Mouse (Mus musculus): Measurements from ENCODE around the gene Pygo2. TPM values are rescaled to one million over a fixed set of nuclear protein-coding genes. Genes with fewer than 3 reads are reported as not detected.

The Pygo2 gene
- polyA plus RNA-seq, 1 experiment from 2014 or later, result 30.3 TPM

GRCm38 (mm10) chr3:89479055-89479454, 49.0 kb downstream of the Pygo2 start:
- Histone ChIP-seq H3K9me3 (replicated peaks; ENCODE audit: low read length) (no peaks in the 10 kb centered on the region), H3K36me3 (ENCODE audit: insufficient read depth, low read length) (no peaks in the 10 kb centered on the region), H3K27ac (no peak overlapping the region), H3K4me2 (ENCODE audit: low read length) (no peak overlapping the region), H3K4me1 (replicated peaks; ENCODE audit: insufficient read depth, low read length) (no peaks in the 10 kb centered on the region), H3K4me3 (replicated peaks; ENCODE audit: low read depth, low read length) (no peak overlapping the region), H3K27me3 (ENCODE audit: insufficient read depth, low read length) (no peaks in the 10 kb centered on the region), H3K9ac (ENCODE audit: low read depth, low read length) (no peak overlapping the region)
- 69% methylated on average over 6 of the region's 6 CpGs for WGBS
- ATAC-seq (replicated peaks; ENCODE audit: low FRiP score, low read depth), result no peak
- DNase-seq (ENCODE audit: low spot score), result no peak
- no peak for TF ChIP-seq CTCF (IDR thresholded peaks at IDR 0.05; ENCODE audit: low read depth)

- peak; percentile 78 for TF ChIP-seq CTCF (IDR thresholded peaks at IDR 0.05; ENCODE audit: low read depth)
- no peak overlapping the region for H3K4me3 ChIP-seq (replicated peaks; ENCODE audit: low read depth, low read length)
- no peaks in the 10 kb centered on the region for H3K36me3 ChIP-seq (ENCODE audit: insufficient read depth, low read length)
- no peak overlapping the region for H3K4me2 ChIP-seq (ENCODE audit: low read length)
- no peaks in the 10 kb centered on the region for H3K9me3 ChIP-seq (replicated peaks; ENCODE audit: low read length)
- H3K27me3 ChIP-seq (ENCODE audit: insufficient read depth, low read length), result no peaks in the 10 kb centered on the region
- no peak overlapping the region for H3K27ac ChIP-seq
- H3K9ac ChIP-seq (ENCODE audit: low read depth, low read length), result no peak overlapping the region
- no peaks in the 10 kb centered on the region for H3K4me1 ChIP-seq (replicated peaks; ENCODE audit: insufficient read depth, low read length)
- no peak for ATAC-seq (replicated peaks; ENCODE audit: low FRiP score, low read depth)
- 42% methylated on average over 2 of the region's 2 CpGs for WGBS
- DNase-seq (ENCODE audit: low spot score), result no peak
These were observed 51.5 kb downstream of the Pygo2 start for GRCm38 (mm10) chr3:89481488-89481887.

- no peaks in the 10 kb centered on the region for H3K4me1 ChIP-seq (replicated peaks; ENCODE audit: insufficient read depth, low read length)
- H3K9me3 ChIP-seq (replicated peaks; ENCODE audit: low read length), result no peaks in the 10 kb centered on the region
- no peak overlapping the region for H3K9ac ChIP-seq (ENCODE audit: low read depth, low read length)
- 78% methylated on average over 5 of the region's 5 CpGs for WGBS
- H3K27me3 ChIP-seq (ENCODE audit: insufficient read depth, low read length), result no peaks in the 10 kb centered on the region; the same call in 1 of the 2 replicates
- ATAC-seq (replicated peaks; ENCODE audit: low FRiP score, low read depth), result no peak
- DNase-seq (ENCODE audit: low spot score), result no peak
- no peak overlapping the region for H3K4me2 ChIP-seq (ENCODE audit: low read length)
- no peak overlapping the region for H3K4me3 ChIP-seq (replicated peaks; ENCODE audit: low read depth, low read length)
- no peak overlapping the region for H3K27ac ChIP-seq
- no peaks in the 10 kb centered on the region for H3K36me3 ChIP-seq (ENCODE audit: insufficient read depth, low read length)
- TF ChIP-seq CTCF (IDR thresholded peaks at IDR 0.05; ENCODE audit: low read depth), result no peak
These were observed 52.2 kb downstream of the Pygo2 start for GRCm38 (mm10) chr3:89482249-89482648.

Other genes starting within 250 kb of the Pygo2 start
- gene Fam189b, start 247.1 kb upstream of the Pygo2 start, polyA plus RNA-seq (2015; fragmentation: Nextera tagmentation; extraction: Ambion mirVana), result 23.5 and 24.1 TPM in 2 replicates
- 53.6 and 56.0 TPM in 2 replicates for gene Gba, start 227.3 kb upstream of the Pygo2 start, polyA plus RNA-seq (2015; fragmentation: Nextera tagmentation; extraction: Ambion mirVana)
- 10.4 and 12.1 TPM in 2 replicates for gene Thbs3, start 215.0 kb upstream of the Pygo2 start, polyA plus RNA-seq (2015; fragmentation: Nextera tagmentation; extraction: Ambion mirVana)
- gene Mtx1, start 203.1 kb upstream of the Pygo2 start, polyA plus RNA-seq (2015; fragmentation: Nextera tagmentation; extraction: Ambion mirVana), result 200 and 218 TPM in 2 replicates
- 42.8 and 49.5 TPM in 2 replicates for gene Muc1, start 201.2 kb upstream of the Pygo2 start, polyA plus RNA-seq (2015; fragmentation: Nextera tagmentation; extraction: Ambion mirVana)
- gene Krtcap2, start 184.2 kb upstream of the Pygo2 start, polyA plus RNA-seq (2015; fragmentation: Nextera tagmentation; extraction: Ambion mirVana), result 328 and 371 TPM in 2 replicates
- 2.7 and 3.7 TPM in 2 replicates for gene Trim46, start 183.9 kb upstream of the Pygo2 start, polyA plus RNA-seq (2015; fragmentation: Nextera tagmentation; extraction: Ambion mirVana)
- gene Dpm3, start 170.9 kb upstream of the Pygo2 start, polyA plus RNA-seq (2015; fragmentation: Nextera tagmentation; extraction: Ambion mirVana), result 148 and 182 TPM in 2 replicates
- gene Slc50a1, start 159.6 kb upstream of the Pygo2 start, polyA plus RNA-seq (2015; fragmentation: Nextera tagmentation; extraction: Ambion mirVana), result 75.8 and 82.2 TPM in 2 replicates
- 79.5 and 83.5 TPM in 2 replicates for gene Efna1, start 149.1 kb upstream of the Pygo2 start, polyA plus RNA-seq (2015; fragmentation: Nextera tagmentation; extraction: Ambion mirVana)
- gene Efna3, start 107.2 kb upstream of the Pygo2 start, polyA plus RNA-seq (2015; fragmentation: Nextera tagmentation; extraction: Ambion mirVana), result 4.2 and 6.1 TPM in 2 replicates
- 24.4 and 25.4 TPM in 2 replicates for gene Efna4, start 92.2 kb upstream of the Pygo2 start, polyA plus RNA-seq (2015; fragmentation: Nextera tagmentation; extraction: Ambion mirVana)
- gene Adam15, start 80.2 kb upstream of the Pygo2 start, polyA plus RNA-seq (2015; fragmentation: Nextera tagmentation; extraction: Ambion mirVana), result 85.4 and 90.7 TPM in 2 replicates
- gene Dcst2, start 68.2 kb upstream of the Pygo2 start, polyA plus RNA-seq (2015; fragmentation: Nextera tagmentation; extraction: Ambion mirVana), result 0.57 and 0.62 TPM in 2 replicates
- 6.2 TPM in 2 replicates for gene Dcst1, start 65.0 kb upstream of the Pygo2 start, polyA plus RNA-seq (2015; fragmentation: Nextera tagmentation; extraction: Ambion mirVana)
- gene Zbtb7b, start 35.4 kb upstream of the Pygo2 start, polyA plus RNA-seq (2015; fragmentation: Nextera tagmentation; extraction: Ambion mirVana), result 4.3 TPM in 2 replicates
- gene Lenep, start 27.4 kb upstream of the Pygo2 start, polyA plus RNA-seq (2015; fragmentation: Nextera tagmentation; extraction: Ambion mirVana), result 0.16 TPM in 1 of 2 replicates, not detected in the other
- gene Flad1, start 18.3 kb upstream of the Pygo2 start, polyA plus RNA-seq (2015; fragmentation: Nextera tagmentation; extraction: Ambion mirVana), result 28.8 and 29.8 TPM in 2 replicates
- gene Cks1b, start 11.8 kb upstream of the Pygo2 start, polyA plus RNA-seq (2015; fragmentation: Nextera tagmentation; extraction: Ambion mirVana), result 315 and 326 TPM in 2 replicates
- 72.0 and 73.2 TPM in 2 replicates for gene Shc1, start 11.8 kb upstream of the Pygo2 start, polyA plus RNA-seq (2015; fragmentation: Nextera tagmentation; extraction: Ambion mirVana)
- 65.2 and 67.1 TPM in 2 replicates for gene Pbxip1, start 6.5 kb downstream of the Pygo2 start, polyA plus RNA-seq (2015; fragmentation: Nextera tagmentation; extraction: Ambion mirVana)
- 52.7 and 54.5 TPM in 2 replicates for gene Pmvk, start 24.3 kb downstream of the Pygo2 start, polyA plus RNA-seq (2015; fragmentation: Nextera tagmentation; extraction: Ambion mirVana)
- 1.4 and 1.6 TPM in 2 replicates for gene Kcnn3, start 90.0 kb downstream of the Pygo2 start, polyA plus RNA-seq (2015; fragmentation: Nextera tagmentation; extraction: Ambion mirVana)

Data from kidney, postnatal 0 days (tissue).